Mouse (Mus musculus) heart, postnatal 0 days (tissue): ENCODE data around the gene Wnt4.

Experiments
- CTCF ChIP-seq: IDR thresholded peaks from 2 replicates; pipeline ENCODE4 v1.5.1; 2016; ENCODE audit warnings: antibody characterized with exemption, control low read depth, low read depth
- EP300 ChIP-seq: IDR thresholded peaks from 2 replicates; pipeline ENCODE4 v1.6.1; 2016; ENCODE audit warnings: antibody characterized with exemption, low read depth

- TF ChIP-seq EP300 (no peak), CTCF (no peak)
Observed at GRCm38 (mm10) chr4:137286662-137286953, 9.3 kb downstream of the Wnt4 start.
